Mouse (Mus musculus) intestine, embryonic 16.5 days (tissue): ENCODE results near the gene Rab3a. TPM values are rescaled to one million over a fixed set of nuclear protein-coding genes. Genes with fewer than 3 reads are reported as not detected.
A peak's percentile ranks its signal among the peaks of the same experiment; 100 is the strongest.

Experiments used
- ATAC-seq: fragments of 200-750 bp; cut with Nextera tagmentation; 2 replicates; pipeline ENCODE4 v1.8.0; 2017; ENCODE audit warnings: moderate TSS enrichment, moderate library complexity
- H3K27ac ChIP-seq: fragments of 300-500 bp; sonication (generic); 2 replicates; pipeline ENCODE4 v1.5.1; 2014; ENCODE audit warnings: mild to moderate bottlenecking, low read length
- H3K27me3 ChIP-seq: fragments of 300-500 bp; sonication (generic); replicated peaks from 2 replicates; pipeline ENCODE4 v1.6.1; 2014; ENCODE audit warnings: low read length, control low read depth, mixed read lengths; ENCODE audit not compliant: control insufficient read depth, insufficient read depth
- H3K36me3 ChIP-seq: fragments of 300-500 bp; sonication (generic); 2 replicates; pipeline ENCODE4 v1.6.1; 2014; ENCODE audit warnings: low read length, control low read depth; ENCODE audit not compliant: control insufficient read depth, insufficient read depth
- H3K4me1 ChIP-seq: fragments of 300-500 bp; sonication (generic); 2 replicates; pipeline ENCODE4 v1.6.1; 2014; ENCODE audit warnings: low read length, control low read depth, mixed read lengths; ENCODE audit not compliant: control insufficient read depth, insufficient read depth
- H3K4me2 ChIP-seq: fragments of 300-500 bp; sonication (generic); 2 replicates; pipeline ENCODE4 v1.6.1; 2014; ENCODE audit warnings: low read depth, low read length, control low read depth
- H3K4me3 ChIP-seq: fragments of 300-500 bp; sonication (generic); 2 replicates; pipeline ENCODE4 v1.5.1; 2014; ENCODE audit warnings: mild to moderate bottlenecking, low read length
- H3K9ac ChIP-seq: fragments of 300-500 bp; sonication (generic); 2 replicates; pipeline ENCODE4 v1.6.1; 2014; ENCODE audit warnings: low read depth, low read length
- H3K9me3 ChIP-seq: fragments of 300-500 bp; sonication (generic); 2 replicates; pipeline ENCODE4 v1.6.1; 2016; ENCODE audit warnings: low read length, control low read depth; ENCODE audit not compliant: control insufficient read depth
- WGBS: fragments of 180-500 bp; shearing (Covaris S2); extraction: QIAGEN DNeasy Blood & Tissue Kit; methylation state at CpG from one replicate; pipeline ENCODE4 v1.1.7; 2014; 5-methylcytosine and 5-hydroxymethylcytosine counted together
- polyA plus RNA-seq: library from polyadenylated mRNA; unstranded; fragments of >200 nt; fragmentation: Nextera tagmentation; extraction: Ambion mirVana; gene quantifications from 2 replicates; pipeline ENCODE4 v1.2.1, GENCODE M21; 2015

Rab3a gene
- polyA plus RNA-seq, 1 experiment from 2014 or later, result 25.6 TPM

DNA sequence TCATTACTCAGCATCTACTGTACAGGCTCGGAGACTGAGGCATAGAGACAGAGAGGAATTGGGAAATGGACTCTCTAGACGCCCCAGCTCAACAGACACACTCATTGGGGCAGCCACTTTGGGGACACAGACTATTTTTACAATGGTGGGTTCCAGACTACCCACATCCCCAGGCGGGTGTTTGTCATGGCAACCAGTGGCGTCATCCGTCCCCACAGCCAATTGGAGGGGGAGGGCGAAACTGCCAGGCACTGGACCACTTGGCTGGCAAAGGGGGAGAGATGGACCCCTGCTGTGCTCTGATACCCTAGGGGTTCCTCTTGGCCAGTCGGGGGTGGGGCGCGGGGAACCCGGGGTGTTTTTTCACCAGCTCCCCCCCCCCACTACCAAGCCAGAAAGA lies 46.2 kb downstream of the Rab3a start:
- Histone ChIP-seq H3K4me2 (no peak overlapping the region), H3K9ac (no peak overlapping the region), H3K36me3 (no peaks in the 10 kb centered on the region), H3K27ac (no peak overlapping the region), H3K4me3 (no peak overlapping the region), H3K27me3 (peaks cover 9% of the 10 kb centered on the region), H3K4me1 (peaks cover 32% of the 10 kb centered on the region), H3K9me3 (no peaks in the 10 kb centered on the region)
- WGBS, result 63% methylated on average over 10 of the region's 10 CpGs
- ATAC-seq, result no peak

GRCm38 (mm10) chr8:70801156-70801555 lies 46.7 kb downstream of the Rab3a start:
- no peak overlapping the region for H3K9ac ChIP-seq
- H3K4me2 ChIP-seq, result no peak overlapping the region
- no peak overlapping the region for H3K4me3 ChIP-seq
- H3K27ac ChIP-seq, result no peak overlapping the region
- no peaks in the 10 kb centered on the region for H3K9me3 ChIP-seq
- ATAC-seq, result no peak
- 25% methylated on average over 15 of the region's 15 CpGs for WGBS
- H3K4me1 ChIP-seq, result peaks cover 30% of the 10 kb centered on the region
- H3K27me3 ChIP-seq, result peaks cover 9% of the 10 kb centered on the region
- H3K36me3 ChIP-seq, result no peaks in the 10 kb centered on the region

GRCm38 (mm10) chr8:70801830-70802229 lies 47.4 kb downstream of the Rab3a start:
- Histone ChIP-seq H3K4me3 (no peak overlapping the region), H3K4me2 (no peak overlapping the region), H3K4me1 (peaks cover 30% of the 10 kb centered on the region), H3K27me3 (peaks cover 9% of the 10 kb centered on the region), H3K27ac (no peak overlapping the region), H3K9ac (no peak overlapping the region), H3K36me3 (no peaks in the 10 kb centered on the region), H3K9me3 (no peaks in the 10 kb centered on the region)
- 84% methylated on average over 1 of the region's 1 CpGs for WGBS
- ATAC-seq, result no peak

DNA sequence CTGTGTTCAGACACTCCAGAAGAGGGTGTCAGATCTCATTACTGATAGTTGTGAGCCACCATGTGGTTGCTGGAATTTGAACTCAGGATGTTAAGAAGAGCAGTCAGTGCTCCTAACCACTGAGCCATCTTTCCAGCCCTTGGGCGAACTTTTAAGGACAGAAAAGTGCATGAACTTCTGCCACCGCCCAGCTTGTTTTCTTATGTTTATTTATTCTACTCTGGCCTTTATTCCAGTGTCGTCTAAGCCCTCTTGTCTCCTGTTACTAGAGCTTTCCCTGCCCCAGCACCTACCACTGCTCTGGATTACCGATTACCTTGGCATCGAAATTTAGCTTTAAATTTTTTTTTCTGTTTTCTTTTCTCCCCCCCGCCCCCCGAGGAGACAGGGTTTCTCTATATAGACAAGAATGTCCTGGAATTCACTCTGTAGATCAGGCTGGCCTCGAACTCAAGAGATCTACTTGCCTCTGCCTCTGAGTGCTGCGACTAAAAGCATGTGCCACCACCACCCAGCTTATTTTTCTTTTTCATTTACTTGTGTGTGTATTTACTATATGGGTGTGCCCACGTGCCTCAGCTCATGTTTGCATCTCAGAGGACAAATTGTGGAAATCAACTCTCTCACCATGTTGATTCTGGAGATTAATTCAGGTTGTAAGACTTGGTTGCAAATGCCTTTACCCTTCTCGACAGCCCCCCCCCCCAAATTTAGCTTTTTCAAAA lies 48.5 kb downstream of the Rab3a start:
- Histone ChIP-seq H3K27me3 (peaks cover 9% of the 10 kb centered on the region), H3K9me3 (no peaks in the 10 kb centered on the region), H3K4me3 (no peak overlapping the region), H3K27ac (no peak overlapping the region), H3K36me3 (no peaks in the 10 kb centered on the region), H3K4me1 (peaks cover 27% of the 10 kb centered on the region), H3K4me2 (no peak overlapping the region), H3K9ac (no peak overlapping the region)
- 64% methylated on average over 11 of the region's 11 CpGs for WGBS
- no peak for ATAC-seq

DNA sequence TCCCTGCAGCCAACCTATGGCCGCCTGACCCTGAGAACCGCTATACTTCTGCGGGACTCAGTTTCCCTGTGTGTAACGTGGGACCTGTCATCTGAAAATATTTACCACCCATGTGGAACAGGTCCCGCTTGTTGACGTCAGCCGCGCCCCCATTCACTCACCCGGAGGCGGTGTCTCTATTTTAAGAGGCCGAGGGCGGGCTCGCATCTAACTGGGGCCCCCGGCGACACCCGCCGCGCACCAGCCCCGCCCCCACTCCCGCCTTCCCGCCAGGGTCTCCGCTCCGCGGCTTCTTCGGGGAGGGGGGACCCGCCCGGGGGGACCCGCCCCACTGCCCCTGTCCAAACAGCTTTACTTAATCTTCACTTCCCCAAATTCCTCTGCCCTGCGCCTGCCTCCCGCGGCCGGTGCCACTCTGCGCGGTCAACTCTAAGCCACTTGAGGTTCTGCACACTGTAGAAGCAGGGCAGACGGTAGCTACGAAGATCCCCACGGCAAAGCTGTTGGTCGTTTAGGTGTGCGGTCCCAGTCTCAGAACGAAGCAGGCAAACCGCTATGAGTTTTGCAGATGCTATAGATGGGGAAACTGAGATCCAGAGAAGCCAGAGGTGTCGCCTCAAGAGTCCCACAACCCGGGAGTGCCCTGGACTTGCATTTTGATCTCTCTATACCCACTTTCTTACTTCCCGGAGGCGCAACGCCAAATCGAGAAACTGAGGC lies 49.4 kb downstream of the Rab3a start:
- no peak for ATAC-seq
- Histone ChIP-seq H3K9ac (peak overlapping the region; percentile 65), H3K4me3 (peak overlapping the region; percentile 60), H3K36me3 (no peaks in the 10 kb centered on the region), H3K4me2 (peak overlapping the region; percentile 95), H3K27me3 (peaks cover 7% of the 10 kb centered on the region), H3K9me3 (no peaks in the 10 kb centered on the region), H3K4me1 (peaks cover 18% of the 10 kb centered on the region), H3K27ac (0 out of 2 replicates have a peak overlapping the region, but pooled peaks have one; percentile 23)
- 1% methylated on average over 47 of the region's 47 CpGs for WGBS

GRCm38 (mm10) chr8:70804481-70805206 lies 50.2 kb downstream of the Rab3a start, which contains the start of gene Mast3:
Gene Mast3, minus strand, starts transcription at chr8:70805054.
- Histone ChIP-seq H3K9me3 (no peaks in the 10 kb centered on the region), H3K4me1 (peaks cover 18% of the 10 kb centered on the region), H3K36me3 (no peaks in the 10 kb centered on the region), H3K4me2 (peak within 1 kb of the TSS; percentile 95), H3K27me3 (peaks cover 7% of the 10 kb centered on the region), H3K4me3 (peak within 1 kb of the TSS; percentile 60), H3K27ac (peak within 1 kb of the TSS; percentile 23; the same call in 1 of the 2 replicates), H3K9ac (peak within 1 kb of the TSS; percentile 65)
- peak; percentile 91 for ATAC-seq
- 1% methylated on average over 43 of the region's 45 CpGs for WGBS

DNA sequence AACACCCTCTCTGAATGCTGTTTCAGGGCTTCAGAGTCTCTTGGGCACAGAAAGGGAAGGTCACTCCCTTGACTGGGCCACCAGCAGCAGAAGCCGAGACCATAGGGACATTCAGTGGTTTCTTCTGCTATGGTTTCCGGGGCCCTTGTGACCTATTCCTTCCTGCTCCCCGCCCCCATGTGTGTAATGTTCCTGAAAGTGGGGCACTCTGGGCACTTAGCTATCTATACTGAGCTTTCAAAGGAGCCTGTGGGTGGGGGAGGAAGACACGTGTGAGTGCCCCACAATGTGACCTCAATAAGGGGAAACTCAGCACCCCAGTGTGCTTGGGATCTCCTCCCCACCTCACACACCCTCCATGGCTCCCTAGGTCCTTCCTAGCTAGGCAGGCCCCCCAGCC lies 52.1 kb downstream of the Rab3a start:
- H3K27me3 ChIP-seq, result peaks cover 7% of the 10 kb centered on the region
- H3K4me3 ChIP-seq, result no peak overlapping the region
- no peak for ATAC-seq
- H3K9ac ChIP-seq, result no peak overlapping the region
- no peaks in the 10 kb centered on the region for H3K36me3 ChIP-seq
- H3K4me2 ChIP-seq, result no peak overlapping the region
- 79% methylated on average over 4 of the region's 4 CpGs for WGBS
- H3K4me1 ChIP-seq, result peaks cover 22% of the 10 kb centered on the region
- 0 out of 2 replicates have a peak overlapping the region, but pooled peaks have one; percentile 6 for H3K27ac ChIP-seq
- H3K9me3 ChIP-seq, result no peaks in the 10 kb centered on the region

- no peak for ATAC-seq
Measured at GRCm38 (mm10) chr8:70807304-70807703, 52.8 kb downstream of the Rab3a start.

DNA sequence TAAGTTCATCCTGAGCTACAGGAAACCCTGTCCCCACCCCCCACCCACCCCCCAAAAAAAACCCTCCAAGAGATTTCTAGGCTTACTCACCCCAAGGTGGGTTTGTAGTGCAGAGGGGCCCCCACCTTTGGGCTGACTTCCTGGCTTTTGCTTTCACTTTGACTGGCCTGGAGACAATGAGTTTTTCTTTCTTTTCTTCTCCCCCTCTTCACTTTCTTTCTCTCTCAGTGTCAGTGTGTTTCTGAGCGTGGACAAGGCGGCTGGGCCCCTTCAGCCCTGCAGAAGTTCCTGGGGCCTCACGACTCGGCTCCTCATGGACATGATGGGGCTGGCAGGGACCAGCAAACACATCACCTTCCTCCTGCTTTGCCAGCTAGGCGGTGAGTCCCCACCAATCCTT lies 53.8 kb downstream of the Rab3a start, which contains the start of gene Il12rb1:
Il12rb1 (plus strand) TSS at position 211 of the 400 bp plus-strand sequence.
- H3K4me3 ChIP-seq, result no peak within 1 kb of the TSS
- peak within 1 kb of the TSS; percentile 33; the same call in 1 of the 2 replicates for H3K9ac ChIP-seq
- H3K27me3 ChIP-seq, result peaks cover 7% of the 10 kb centered on the region
- no peak within 1 kb of the TSS for H3K27ac ChIP-seq
- no peaks in the 10 kb centered on the region for H3K9me3 ChIP-seq
- H3K4me1 ChIP-seq, result peaks cover 19% of the 10 kb centered on the region
- no peak within 1 kb of the TSS for H3K4me2 ChIP-seq
- no peak for ATAC-seq
- 63% methylated on average over 5 of the region's 5 CpGs for WGBS
- no peaks in the 10 kb centered on the region for H3K36me3 ChIP-seq

More at GRCm38 (mm10) chr8:70807304-70807703, 52.8 kb downstream of the Rab3a start:
- H3K4me1 ChIP-seq, result peaks cover 22% of the 10 kb centered on the region
- H3K27me3 ChIP-seq, result peaks cover 7% of the 10 kb centered on the region
- H3K9ac ChIP-seq, result no peak overlapping the region
- H3K27ac ChIP-seq, result no peak overlapping the region
- H3K36me3 ChIP-seq, result no peaks in the 10 kb centered on the region
- 71% methylated on average over 1 of the region's 1 CpGs for WGBS
- H3K4me3 ChIP-seq, result no peak overlapping the region
- H3K9me3 ChIP-seq, result no peaks in the 10 kb centered on the region
- H3K4me2 ChIP-seq, result no peak overlapping the region
